Mouse (Mus musculus): Measurements from ENCODE around the gene Prkd2.

- TF ChIP-seq CTCF (IDR thresholded peaks at IDR 0.05; ENCODE audit: extremely low read depth, insufficient read depth, low read length), result no peak
- no peak for TF ChIP-seq POLR2A (IDR thresholded peaks at IDR 0.05; ENCODE audit: extremely low read depth, insufficient read depth, low read length)
These were observed 4.1 kb downstream of the Prkd2 start for GRCm38 (mm10) chr7:16846775-16847174.

Measured in cortical plate, adult 2 months (tissue).